Mouse (Mus musculus) R1 (cell line): ENCODE results near the gene Fam189a2.
A peak's percentile ranks its signal among the peaks of the same experiment; 100 is the strongest.

Source experiments
- DNase-seq: peaks from one replicate; pipeline ENCODE4 v3.0.0-alpha.2; 2018; ENCODE audit warnings: low read depth, low spot score

The Fam189a2 gene

DNA sequence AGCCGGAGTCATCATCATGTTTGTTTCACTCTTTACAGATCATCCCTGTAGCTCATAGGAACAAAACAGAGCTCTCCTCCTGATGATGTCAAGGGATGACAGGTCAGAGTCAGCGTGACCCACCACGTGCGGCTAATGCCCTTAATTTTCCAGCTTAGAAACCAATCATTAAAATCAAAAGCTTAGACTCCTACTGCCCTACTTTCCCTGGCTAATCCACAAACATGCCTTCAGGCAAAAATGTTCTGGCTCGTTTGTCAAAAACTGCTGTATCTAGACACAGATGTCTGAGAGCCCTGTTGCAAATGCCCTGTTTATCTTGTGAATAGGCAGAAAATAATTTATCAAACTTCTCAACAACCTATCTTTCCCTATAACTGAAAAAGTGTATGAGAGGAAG, 4.9 kb downstream of the Fam189a2 start:
- no peak for DNase-seq

DNA sequence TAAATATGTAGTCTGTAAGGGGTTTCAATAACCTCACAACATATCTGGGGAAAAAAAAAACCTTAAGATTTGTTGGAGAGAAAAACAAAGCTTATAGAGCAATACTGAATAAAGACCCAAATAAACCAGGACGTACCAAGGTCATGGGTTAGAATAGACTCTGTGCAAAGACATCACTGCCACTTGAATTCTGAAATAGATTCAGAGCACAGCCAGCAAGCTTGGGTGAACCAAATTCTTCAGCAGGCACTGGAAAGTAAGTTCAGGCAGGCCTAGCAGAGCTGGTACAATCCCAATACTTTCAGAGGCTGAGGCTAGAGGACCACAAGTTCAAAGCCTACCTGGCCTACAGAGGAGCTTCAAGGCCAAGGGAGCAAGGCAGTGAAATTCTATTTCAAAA, 6.2 kb downstream of the Fam189a2 start:
- no peak for DNase-seq

DNA sequence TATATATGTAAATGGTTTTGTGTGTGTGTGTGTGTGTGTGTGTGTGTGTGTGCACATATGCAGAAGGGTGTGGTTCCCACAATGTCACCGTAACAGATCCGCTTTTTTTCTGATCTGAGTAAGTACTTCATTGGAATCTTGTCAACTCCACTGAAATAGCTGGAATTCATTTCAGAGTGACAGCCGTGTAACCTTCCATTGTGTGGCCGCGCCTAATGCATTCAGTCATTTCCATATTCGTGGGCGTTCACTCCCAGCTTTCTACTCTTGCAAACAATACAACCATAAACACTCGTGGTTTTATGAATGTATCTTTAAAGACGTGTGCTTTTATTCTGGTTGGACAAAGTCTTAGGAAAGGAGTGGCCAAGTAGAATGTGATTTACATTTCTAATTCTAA, 6.7 kb downstream of the Fam189a2 start:
- DNase-seq = peak; percentile 67

DNA sequence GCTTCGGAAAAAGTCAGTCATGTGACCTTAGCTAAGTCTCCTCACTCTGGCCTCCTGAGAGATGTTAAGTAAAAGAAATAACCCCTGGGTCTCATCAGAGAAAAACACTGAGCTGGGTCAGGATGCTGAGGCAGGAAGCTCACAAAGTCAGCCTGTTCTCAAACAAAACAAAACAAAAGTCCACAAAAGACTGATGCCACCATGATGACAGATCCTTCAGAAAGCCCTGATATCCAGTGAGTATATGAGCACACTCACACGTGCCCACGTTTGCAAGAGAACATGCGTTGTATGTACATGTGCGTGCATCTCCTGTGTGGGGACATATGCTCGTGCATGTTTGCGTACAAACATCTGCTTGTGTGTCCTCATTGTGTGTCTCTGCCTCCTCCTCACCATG, 7.5 kb downstream of the Fam189a2 start:
- DNase-seq = no peak

DNA sequence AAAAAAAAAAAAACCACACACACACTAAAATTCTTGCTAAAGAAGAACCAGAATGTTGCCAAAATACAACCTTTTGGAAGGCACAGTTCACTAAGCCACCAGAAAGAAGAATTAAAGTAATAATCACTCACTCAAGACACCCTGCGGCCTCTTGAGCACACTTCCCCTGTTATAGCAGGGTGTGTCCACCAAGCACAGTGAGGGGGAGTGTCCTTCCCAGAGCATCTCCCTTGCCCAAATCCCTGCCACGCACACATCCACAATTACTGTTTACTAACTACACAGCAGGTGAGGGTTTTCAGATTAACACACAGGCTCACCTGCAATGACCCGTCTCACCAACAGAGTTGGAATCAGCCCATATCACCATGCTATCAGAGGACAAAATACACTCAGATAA, 8.0 kb downstream of the Fam189a2 start:
- peak; percentile 51 for DNase-seq

DNA sequence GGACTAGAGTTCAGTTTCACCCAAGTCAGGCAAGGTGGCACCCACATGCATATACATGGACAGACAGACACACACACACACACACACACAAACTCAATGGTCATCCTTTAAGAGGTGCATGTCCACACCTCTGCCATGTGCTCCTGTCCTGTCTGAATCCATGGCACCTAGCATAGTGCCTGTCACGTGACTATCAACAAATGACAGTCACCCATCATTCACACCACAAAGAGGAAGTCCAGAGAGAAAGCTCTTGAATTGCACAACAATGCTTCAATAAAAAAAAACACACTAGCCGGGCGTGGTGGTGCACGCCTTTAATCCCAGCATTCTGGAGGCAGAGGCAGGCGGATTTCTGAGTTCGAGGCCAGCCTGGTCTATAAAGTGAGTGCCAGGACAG, 8.5 kb downstream of the Fam189a2 start:
- peak; percentile 36 for DNase-seq

DNA sequence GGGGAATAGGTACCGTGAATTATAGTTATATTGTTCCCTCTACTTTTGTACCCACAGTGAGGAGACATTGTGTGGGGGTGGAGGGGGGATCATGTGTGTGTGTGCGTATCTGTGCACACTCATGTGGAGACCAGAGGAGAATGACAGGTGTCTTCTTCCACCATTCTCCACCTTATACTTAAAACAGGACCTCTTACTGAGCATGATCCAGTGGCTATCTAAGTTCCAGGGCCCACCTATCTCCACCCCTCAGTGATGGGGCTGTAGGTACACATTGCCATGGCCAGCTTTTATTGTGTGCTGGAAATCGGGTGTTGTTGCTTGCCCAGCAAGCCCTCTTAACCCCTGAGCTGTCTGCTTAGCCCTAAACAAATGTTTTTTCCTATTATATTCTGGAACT, 10.1 kb downstream of the Fam189a2 start:
- DNase-seq = no peak

DNA sequence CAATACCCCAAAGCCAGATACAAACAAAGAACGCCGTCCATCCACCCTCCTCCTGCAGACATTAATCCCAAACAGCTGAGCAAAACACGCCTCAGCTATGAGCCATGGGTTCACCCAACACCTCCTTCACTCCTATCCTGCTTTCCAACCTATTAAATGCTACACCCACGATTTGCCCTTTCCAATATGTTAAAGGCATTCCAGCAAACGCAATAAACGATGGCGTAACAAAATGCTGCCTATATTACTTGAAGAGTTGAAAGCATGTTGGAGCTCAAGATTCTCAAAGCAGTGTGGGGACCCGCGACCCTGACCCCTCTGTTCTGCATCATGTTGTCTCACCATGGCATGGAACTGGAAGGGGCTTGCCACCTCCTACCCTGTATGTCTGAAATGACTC, 11.2 kb downstream of the Fam189a2 start:
- DNase-seq = no peak

DNA sequence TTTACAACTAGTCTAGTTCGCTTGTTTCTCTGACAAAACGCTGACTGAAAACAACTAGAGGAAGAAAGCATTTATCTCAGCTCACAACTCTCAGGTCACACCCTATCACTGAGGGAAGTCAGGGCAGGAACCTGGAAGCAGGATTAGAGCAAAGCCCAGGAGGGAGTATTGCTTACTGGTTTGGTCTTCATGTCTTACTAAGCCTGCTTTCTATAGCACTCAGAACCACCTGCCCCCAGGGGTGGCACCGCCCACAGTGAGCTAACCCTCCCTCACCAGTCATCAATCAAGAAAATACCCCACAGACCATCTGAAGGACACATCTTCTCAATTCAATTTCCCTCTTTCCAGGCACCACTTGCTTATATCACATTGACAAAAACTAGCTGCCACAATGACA, 12.4 kb downstream of the Fam189a2 start:
- no peak for DNase-seq

DNA sequence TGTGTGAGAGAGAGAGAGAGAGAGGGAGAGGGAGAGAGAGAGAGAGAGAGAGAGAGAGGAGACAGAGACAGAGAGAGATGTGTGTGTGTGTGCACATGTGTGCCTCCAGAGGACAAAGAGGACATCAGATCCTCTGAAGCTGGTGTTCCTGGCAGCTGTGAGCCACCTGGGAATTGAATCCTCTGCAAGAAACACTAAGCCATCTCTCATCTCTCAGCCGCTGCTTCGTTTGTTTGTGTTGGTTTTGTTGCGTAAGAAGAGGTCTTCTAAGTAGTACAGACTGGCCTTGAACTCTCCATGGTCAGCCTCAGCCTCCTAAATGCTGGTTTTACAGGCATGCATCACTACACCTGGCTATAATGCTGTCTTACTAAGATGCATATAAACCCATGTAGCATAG, 12.9 kb downstream of the Fam189a2 start:
- DNase-seq = no peak

DNA sequence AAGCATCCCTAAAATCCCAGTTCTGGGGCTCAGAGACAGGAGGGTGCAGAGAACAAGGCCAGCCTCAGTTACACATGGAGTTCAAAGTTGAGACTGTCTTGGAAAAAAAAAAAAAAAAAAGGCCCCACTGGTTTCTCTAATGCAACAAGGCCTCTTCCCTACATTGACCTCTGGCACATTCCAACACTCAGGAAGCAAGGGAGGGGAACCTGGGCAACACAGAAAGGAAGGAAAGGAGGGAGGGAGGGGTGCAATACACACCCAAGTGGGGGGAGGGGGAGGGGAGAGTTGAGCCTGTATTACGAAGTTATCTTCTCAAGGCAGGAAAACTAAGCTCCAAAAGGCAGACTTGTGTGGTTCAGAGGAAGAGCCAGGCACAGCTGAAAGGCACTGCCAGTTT, 13.4 kb downstream of the Fam189a2 start:
- peak; percentile 80 for DNase-seq

DNA sequence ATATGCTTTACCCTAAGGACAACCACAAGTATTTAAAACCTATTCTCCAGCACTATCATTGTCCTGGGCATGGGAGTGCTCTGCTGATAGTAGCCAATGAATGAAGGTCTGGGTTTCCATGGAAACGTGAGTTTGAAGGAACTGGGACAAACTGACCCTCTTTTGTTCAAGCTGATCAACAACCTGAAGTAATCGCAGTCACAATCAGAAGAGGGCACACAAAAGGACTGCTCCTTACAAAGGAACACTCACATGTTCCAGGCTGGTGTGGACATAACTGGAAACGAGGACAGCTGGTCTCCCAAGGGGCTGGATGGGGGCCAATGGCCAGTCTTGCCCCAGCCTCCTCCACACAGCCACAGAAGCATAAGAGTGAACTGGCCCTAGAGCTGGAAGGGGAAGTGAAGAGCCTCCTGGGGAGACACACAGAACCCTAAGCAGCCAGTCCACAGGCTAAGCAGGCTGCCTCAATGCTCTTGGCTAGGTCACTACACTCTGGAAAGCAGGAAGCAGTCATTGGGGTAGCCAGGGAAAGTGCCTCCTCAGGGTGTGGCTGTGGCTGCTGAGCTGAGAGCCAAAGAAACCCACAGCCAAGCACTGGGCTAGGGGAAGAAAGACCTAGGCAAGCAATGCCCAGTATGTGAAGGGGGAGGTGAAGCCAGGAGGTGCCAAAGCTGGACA, 14.0 kb downstream of the Fam189a2 start:
- DNase-seq = peak; percentile 75

DNA sequence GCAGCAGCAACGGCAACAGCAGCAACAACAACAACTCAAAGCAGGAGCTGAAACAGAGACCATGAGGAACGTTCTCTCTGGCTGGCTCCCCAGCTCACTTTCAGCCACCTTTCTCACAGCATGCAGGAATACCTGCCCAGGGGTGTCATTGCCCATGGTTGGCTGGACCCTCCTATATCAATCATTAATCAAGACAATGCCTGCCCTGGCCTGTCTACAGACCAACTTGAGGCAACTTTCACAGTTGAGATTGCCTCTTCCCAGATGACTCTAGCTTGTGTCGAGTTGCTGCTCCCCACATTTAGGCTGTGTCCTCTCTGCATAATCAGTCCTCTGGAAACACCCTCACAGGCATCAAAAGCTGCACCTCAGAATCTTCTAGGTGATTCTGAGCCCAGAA, 17.6 kb downstream of the Fam189a2 start:
- DNase-seq = no peak

DNA sequence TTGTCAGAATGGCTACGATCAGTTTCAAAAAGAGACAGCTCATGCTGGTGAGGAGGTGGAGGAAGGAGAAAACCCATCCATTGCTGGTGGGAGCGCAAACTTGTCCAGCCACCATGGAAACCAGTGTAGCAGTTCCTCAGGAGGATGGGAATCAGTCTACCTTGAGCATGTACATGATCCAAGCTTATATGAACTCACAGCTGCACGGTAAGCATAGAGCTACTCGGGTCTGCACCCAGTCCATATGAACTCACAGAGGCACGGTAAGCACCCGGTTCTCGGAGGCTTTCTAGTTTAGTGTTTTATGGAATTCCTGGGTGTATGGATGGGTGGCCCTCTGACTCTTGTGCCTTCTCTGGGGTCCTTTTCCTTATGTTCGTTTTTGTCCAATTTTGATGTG, 18.3 kb downstream of the Fam189a2 start:
- DNase-seq = no peak

DNA sequence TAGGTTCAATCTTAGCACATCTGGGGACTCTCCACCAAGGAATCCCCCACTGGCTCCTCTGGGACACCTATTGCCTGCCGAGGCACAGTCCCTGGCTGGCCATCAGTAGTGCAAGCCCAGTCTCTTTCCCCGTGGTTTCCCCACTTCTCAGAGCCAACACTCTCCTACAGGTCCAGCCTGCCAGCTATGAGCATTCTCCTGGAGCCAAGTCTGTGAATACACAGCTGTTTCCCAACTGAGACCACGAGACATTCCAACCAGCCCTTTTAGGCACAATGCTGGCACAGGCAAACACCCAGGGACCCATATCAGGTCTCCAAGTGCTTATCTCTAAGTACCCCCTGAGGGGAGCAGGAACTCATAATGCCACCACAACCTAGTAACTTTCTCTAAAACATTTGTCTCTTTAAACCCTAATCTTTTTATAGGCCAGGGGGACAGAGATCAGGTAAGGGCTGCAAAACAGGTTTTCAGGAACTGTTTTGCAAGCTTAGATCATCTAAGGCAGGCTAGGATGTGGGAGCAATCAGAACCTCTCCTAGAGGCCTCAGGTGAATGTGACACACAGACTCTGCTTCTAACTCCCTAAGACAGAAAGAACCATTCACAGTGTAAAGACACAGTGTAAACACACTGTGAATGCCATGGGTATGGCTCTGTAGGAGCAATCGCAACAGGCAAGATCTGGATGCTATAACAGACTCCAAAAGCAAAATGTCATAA, 23.0 kb downstream of the Fam189a2 start:
- DNase-seq = no peak

DNA sequence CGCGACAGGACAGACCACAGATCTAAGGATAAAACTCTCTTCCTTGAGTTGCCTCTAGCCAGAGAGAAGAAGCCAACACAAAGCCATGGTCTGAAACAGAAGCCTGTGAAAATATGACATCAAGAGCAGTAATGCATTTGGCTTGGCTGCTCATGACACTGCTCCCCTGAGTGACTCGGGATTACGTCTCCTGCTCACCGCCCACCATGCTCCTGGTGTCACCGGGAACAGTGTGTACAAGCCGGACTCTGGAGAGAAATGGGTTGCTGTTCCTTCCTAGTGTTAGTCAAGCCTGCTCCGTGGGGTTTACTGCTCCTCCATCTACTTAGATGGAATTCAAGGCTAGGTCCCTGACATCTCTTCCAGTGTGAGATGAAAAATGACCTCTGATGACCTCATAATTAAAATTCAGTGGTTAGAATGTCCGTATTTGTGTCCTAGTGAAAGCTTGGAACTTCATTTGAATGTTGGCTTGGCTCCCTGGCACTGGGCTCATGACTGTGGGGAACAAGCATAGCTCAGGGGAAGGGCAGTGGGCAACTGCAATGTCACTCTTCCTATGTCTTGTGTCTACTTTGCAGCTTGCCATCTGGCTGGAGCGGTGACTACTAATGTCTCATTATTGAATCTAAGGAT, 23.7 kb downstream of the Fam189a2 start:
- DNase-seq = no peak

DNA sequence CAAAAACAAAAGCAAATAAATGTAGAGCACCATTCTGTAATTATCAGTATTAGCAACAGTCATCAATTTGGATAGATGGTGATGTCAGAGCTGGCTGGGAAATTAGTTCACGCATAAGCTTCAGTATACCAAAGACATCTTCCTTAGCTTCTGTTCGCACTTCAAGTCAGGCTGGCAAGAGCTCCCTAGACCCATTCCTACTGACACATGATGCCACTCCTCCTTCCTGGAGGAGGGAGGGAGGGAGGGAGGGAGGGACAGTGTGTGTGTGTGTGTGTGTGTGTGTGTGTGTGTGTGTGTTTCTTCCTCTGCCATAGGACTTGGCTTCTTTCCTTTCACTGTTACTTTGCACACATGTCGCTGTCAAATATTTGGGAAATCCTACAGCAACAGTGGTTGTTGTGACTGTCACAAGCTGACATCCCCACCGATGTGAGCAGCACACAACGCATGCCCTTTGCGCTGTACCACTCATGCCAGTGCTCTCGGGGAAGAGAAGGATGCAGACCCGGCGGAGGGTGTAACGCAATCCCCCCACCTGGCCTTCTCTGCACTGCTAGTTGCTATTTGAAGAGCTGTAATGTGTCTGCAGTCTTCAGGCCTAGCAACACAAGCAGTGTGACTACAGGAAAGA, 34.9 kb downstream of the Fam189a2 start:
- DNase-seq = no peak

DNA sequence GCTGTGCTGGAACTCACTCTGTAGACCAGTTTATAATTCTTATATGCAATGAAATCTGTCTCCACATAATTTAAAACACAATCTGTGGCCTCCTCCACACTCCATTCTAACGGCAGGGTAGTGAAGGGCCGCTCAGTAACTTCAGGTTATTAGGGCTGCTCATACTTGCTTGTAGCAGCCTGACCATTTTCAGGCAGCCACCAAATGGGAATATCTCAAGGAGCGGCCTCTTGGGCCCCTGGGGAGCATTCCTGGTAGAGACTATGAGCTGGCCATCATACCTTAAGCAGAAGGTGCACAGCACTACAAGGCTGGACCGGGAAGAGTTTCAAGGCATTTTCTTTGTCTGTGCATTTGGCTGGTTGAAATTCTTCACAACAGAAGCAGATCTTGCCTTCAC, 42.7 kb downstream of the Fam189a2 start:
- DNase-seq = no peak

DNA sequence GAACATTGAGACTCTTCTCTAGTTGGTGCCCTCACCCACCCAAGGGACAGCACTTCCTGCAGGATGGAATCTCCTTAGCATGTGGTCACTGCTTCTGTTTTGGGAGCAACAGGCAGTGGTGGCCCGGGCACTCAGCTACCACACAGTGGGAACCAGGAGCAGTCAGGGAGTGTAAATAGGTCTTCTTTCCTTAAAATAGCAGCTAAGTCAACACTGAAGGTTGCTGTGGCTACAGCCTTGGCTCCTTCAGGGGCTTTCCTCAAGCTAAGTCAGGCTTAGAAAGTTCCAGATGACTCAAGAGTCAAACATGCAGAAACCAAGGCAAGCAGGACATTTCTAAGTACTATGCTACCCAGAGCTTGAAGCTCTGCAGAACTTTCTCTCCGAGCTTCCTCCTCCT, 43.5 kb downstream of the Fam189a2 start:
- no peak for DNase-seq

DNA sequence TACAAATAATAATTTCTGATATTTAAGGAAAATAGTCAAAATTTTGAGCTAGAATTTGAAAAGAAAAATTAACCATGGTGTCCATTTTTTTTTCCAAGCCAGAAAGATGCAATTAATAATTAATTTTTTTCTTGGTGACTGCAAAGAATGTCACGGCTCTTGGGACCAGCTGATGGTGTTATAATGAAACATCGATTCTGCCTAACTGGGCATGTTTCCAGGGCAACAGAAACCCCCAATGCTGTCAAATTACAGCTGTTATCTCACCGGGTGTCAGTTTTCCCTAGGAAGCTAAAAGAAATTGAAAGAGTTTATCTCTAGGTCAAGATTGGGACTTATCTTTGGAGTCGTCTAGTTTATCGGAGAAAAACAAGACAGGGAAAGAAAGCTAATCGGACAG, 46.6 kb downstream of the Fam189a2 start:
- DNase-seq = no peak

DNA sequence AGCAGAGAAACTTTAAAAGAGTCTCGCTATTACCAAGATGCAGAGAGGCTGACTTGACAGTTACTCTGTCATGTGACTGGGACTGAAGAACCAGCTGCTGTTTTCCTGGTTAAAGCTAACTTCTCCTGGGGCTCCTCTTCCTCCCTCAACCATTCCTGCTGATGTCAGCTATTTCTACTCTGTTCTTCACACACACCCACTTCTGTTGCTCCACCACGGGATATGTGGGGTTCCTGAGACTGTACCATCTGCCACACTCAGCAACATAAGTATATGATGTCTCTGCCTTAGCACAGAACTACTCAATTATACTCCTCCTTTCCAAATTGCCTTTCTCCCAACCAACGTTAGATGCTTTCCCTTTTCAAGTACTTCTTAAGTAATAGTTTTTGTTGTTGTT, 50.2 kb downstream of the Fam189a2 start:
- no peak for DNase-seq

DNA sequence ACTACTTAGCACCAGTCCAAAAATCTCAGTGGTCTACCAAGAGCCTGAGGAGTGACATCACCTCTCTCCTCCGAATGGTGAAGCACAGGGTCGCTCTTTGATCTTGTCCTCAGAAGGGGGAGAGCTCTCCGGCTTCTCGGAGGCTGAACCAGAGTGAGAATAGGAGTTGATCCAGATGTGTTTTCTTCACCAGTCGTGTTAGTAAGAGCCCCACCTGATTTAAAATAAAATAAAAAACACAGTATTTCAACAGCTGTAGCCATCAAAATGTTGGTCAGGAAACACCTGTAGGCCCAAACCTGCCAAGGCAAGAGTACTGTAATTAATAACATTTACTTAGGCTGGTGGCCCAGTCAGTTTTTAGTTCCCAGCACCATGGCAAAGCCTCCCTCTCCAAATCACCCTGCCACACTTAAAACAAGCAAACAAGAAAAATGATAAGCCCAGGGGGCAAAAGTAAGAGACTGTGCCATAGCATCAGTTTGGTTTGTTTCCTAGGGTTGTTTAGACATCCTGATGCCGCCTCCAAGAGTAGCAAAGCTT, 52.8 kb downstream of the Fam189a2 start:
- no peak for DNase-seq
